Mouse (Mus musculus): ENCODE measurements around the gene Ipo8.

DNA sequence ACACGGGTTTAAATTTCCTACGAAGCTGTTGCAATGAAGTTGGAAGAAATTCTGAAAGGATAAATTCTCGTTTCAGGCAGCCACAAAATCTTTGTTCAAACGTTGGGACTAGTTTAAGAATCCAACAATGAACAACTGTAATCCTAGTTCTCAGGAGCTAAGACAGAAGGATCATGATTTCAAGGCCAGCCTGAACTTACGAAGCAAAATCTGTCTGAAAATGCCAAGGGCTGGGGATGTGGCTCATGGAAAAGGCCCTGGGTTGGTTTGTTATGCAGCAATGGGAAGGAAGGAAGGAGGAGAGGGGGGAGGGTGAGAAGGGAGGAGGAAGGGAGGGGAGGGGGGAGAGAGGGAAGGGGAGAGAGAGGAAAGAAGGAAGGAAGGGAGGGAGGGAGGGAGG lies 14.5 kb downstream of the Ipo8 start:
- TF ChIP-seq CTCF (IDR thresholded peaks at IDR 0.05; ENCODE audit: extremely low read depth, insufficient read depth, insufficient read length, insufficient replicate concordance) (no peak), POLR2A (IDR thresholded peaks at IDR 0.05; ENCODE audit: low read depth, low read length) (no peak)

Measured in spleen, adult 2 months (tissue).